Mouse (Mus musculus) neural tube, embryonic 14.5 days (tissue): Measurements from ENCODE around the gene Arg1. TPM values are rescaled to one million over a fixed set of nuclear protein-coding genes. Genes with fewer than 3 reads are reported as not detected.
A peak's percentile ranks its signal among the peaks of the same experiment; 100 is the strongest.

Experiments
- ATAC-seq: fragments of 200-750 bp; cut with Nextera tagmentation; 2 replicates; pipeline ENCODE4 v1.8.0; 2017; ENCODE audit warnings: low read depth, mild to moderate bottlenecking, moderate TSS enrichment, moderate library complexity
- H3K27ac ChIP-seq: fragments of 300-500 bp; sonication (generic); 2 replicates; pipeline ENCODE4 v1.5.1; 2014; ENCODE audit warnings: low read depth, mild to moderate bottlenecking, control low read depth, low read length, moderate library complexity, mixed read lengths
- H3K27me3 ChIP-seq: fragments of 300-500 bp; sonication (generic); 2 replicates; pipeline ENCODE4 v1.6.1; 2014; ENCODE audit warnings: low read length; ENCODE audit not compliant: control insufficient read depth, insufficient read depth
- H3K36me3 ChIP-seq: fragments of 300-500 bp; sonication (generic); 2 replicates; pipeline ENCODE4 v1.6.1; 2014; ENCODE audit warnings: low read length, mixed read lengths; ENCODE audit not compliant: control insufficient read depth, insufficient read depth
- H3K4me1 ChIP-seq: fragments of 300-500 bp; sonication (generic); 2 replicates; pipeline ENCODE4 v1.6.1; 2014; ENCODE audit warnings: low read length; ENCODE audit not compliant: control insufficient read depth, insufficient read depth
- H3K4me2 ChIP-seq: fragments of 300-500 bp; sonication (generic); 2 replicates; pipeline ENCODE4 v1.6.1; 2014; ENCODE audit warnings: mild to moderate bottlenecking, low read depth, low read length, control low read depth
- H3K4me3 ChIP-seq: fragments of 300-500 bp; sonication (generic); 2 replicates; pipeline ENCODE4 v1.5.1; 2014; ENCODE audit warnings: low read depth, low read length, control low read depth, mixed read lengths
- H3K9ac ChIP-seq: fragments of 300-500 bp; sonication (generic); replicated peaks from 2 replicates; pipeline ENCODE4 v1.6.1; 2014; ENCODE audit warnings: low read depth, mild to moderate bottlenecking, control low read depth, low read length, mixed read lengths
- H3K9me3 ChIP-seq: fragments of 300-500 bp; sonication (generic); 2 replicates; pipeline ENCODE4 v1.6.1; 2016; ENCODE audit warnings: low read length; ENCODE audit not compliant: control insufficient read depth
- WGBS: fragments of 180-500 bp; shearing (Covaris S2); extraction: QIAGEN DNeasy Blood & Tissue Kit; methylation state at CpG from one replicate; pipeline ENCODE4 v1.1.7; 2014; 5-methylcytosine and 5-hydroxymethylcytosine counted together
- microRNA-seq: library from miRNA; unstranded; fragments of <30 nt; microRNA quantifications from one replicate; pipeline ENCODE4, GENCODE M21; 2016
- polyA plus RNA-seq: library from polyadenylated mRNA; unstranded; fragments of >200 nt; fragmentation: Nextera tagmentation; extraction: Ambion mirVana; gene quantifications from 2 replicates; pipeline ENCODE4 v1.2.1, GENCODE M21; 2014

The Arg1 gene
- polyA plus RNA-seq, 1 experiment from 2014 or later, result 4.6 TPM

- no peaks in the 10 kb centered on the region for H3K27me3 ChIP-seq
- H3K36me3 ChIP-seq, result peaks cover 66% of the 10 kb centered on the region
- no peak overlapping the region for H3K4me2 ChIP-seq
- H3K9ac ChIP-seq, result no peak overlapping the region
- WGBS, result 85% methylated on average over 9 of the region's 9 CpGs
- H3K9me3 ChIP-seq, result no peaks in the 10 kb centered on the region
- peak; percentile 65 for ATAC-seq
- no peak overlapping the region for H3K4me3 ChIP-seq
- no peaks in the 10 kb centered on the region for H3K4me1 ChIP-seq
- no peak overlapping the region for H3K27ac ChIP-seq
These were observed 41.3 kb downstream of the Arg1 start for GRCm38 (mm10) chr10:24886008-24886407.

DNA sequence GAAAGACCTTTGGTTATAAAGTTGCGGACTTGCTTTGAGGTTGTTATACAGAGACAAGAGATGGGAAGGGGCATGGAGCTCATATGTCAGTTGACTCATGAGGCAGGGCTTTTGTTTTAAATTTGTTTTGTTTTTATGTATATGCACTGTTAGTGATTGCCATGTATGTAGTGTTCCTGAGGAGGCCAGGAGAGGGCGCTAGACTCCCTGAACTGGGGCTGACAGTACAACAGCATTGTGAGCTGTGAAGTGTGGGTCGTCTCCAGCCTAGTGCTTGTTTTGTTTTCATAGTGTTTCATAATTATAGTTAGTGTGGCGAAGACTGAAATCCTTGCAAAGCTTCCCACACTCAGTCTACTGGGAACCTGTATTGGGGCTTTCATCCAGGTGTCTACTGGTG lies 53.7 kb downstream of the Arg1 start:
- H3K4me1 ChIP-seq, result no peaks in the 10 kb centered on the region; the same call in 1 of the 2 replicates
- 81% methylated on average over 4 of the region's 4 CpGs for WGBS
- no peak for ATAC-seq
- H3K36me3 ChIP-seq, result peaks cover 48% of the 10 kb centered on the region
- H3K4me2 ChIP-seq, result no peak overlapping the region
- no peaks in the 10 kb centered on the region for H3K9me3 ChIP-seq
- no peak overlapping the region for H3K9ac ChIP-seq
- no peak overlapping the region for H3K27ac ChIP-seq
- no peak overlapping the region for H3K4me3 ChIP-seq
- H3K27me3 ChIP-seq, result no peaks in the 10 kb centered on the region

GRCm38 (mm10) chr10:24869760-24870290 lies 57.5 kb downstream of the Arg1 start, which contains the start of gene Med23:
Med23 (plus strand) TSS chr10:24869986.
- Histone ChIP-seq H3K27me3 (no peaks in the 10 kb centered on the region), H3K4me3 (peak within 1 kb of the TSS; percentile 83), H3K4me1 (no peaks in the 10 kb centered on the region; the same call in 1 of the 2 replicates), H3K9me3 (no peaks in the 10 kb centered on the region), H3K9ac (peak within 1 kb of the TSS; percentile 92), H3K36me3 (peaks cover 14% of the 10 kb centered on the region), H3K4me2 (peak within 1 kb of the TSS; percentile 65), H3K27ac (no peak within 1 kb of the TSS; the same call in 1 of the 2 replicates)
- peak; percentile 100 for ATAC-seq
- under 1% methylated on average over 36 of the region's 36 CpGs for WGBS

Small RNA genes lying within 50 kb of the gene (microRNA-seq; reads per million reads assigned to microRNA genes)
- gene Mir6905, result not detected

Other genes with a start within 250 kb of the Arg1 start
- gene Enpp1, start 215.3 kb downstream of the Arg1 start, polyA plus RNA-seq, result 0.52 and 5.3 TPM in 2 replicates
- gene Enpp3, start 84.7 kb downstream of the Arg1 start, polyA plus RNA-seq, result 3.3 and 3.9 TPM in 2 replicates
- gene Med23, start 57.5 kb downstream of the Arg1 start, polyA plus RNA-seq, result 34.7 and 36.8 TPM in 2 replicates